Mouse (Mus musculus) layer of hippocampus, postnatal 36 days (tissue): Measurements from ENCODE around the gene Pitpnc1. TPM values are rescaled to one million over a fixed set of nuclear protein-coding genes. Genes with fewer than 3 reads are reported as not detected.

Experiments
- DNase-seq, 2 experiments: peaks; one replicate each; pipeline ENCODE4 v3.0.0; 2022
- total RNA-seq, 2 experiments: library from RNA; stranded (reverse); gene quantifications; 2 replicates each; pipeline ENCODE4 v1.2.3; 2021

Gene Pitpnc1
- total RNA-seq, 2 experiments from 2014 or later = 48.9 to 53.6 TPM

- no peak for DNase-seq
These were observed 198.0 kb downstream of the Pitpnc1 start for GRCm38 (mm10) chr11:107272351-107272975.

- no peak for DNase-seq
These were observed 199.9 kb downstream of the Pitpnc1 start for GRCm38 (mm10) chr11:107270564-107270963.

GRCm38 (mm10) chr11:107267522-107267921, 203.0 kb downstream of the Pitpnc1 start:
- DNase-seq = no peak

GRCm38 (mm10) chr11:107265861-107266260, 204.6 kb downstream of the Pitpnc1 start:
- no peak for DNase-seq

- no peak for DNase-seq
These were observed 205.4 kb downstream of the Pitpnc1 start for GRCm38 (mm10) chr11:107264889-107265615.

GRCm38 (mm10) chr11:107263838-107264237, 206.7 kb downstream of the Pitpnc1 start:
- DNase-seq = no peak

GRCm38 (mm10) chr11:107259428-107259827, 211.1 kb downstream of the Pitpnc1 start:
- DNase-seq = no peak

- DNase-seq = no peak
These were observed 215.3 kb downstream of the Pitpnc1 start for GRCm38 (mm10) chr11:107255185-107255584.

GRCm38 (mm10) chr11:107254181-107254580, 216.3 kb downstream of the Pitpnc1 start:
- no peak for DNase-seq

- no peak for DNase-seq
These were observed 218.5 kb downstream of the Pitpnc1 start for GRCm38 (mm10) chr11:107252026-107252425.

GRCm38 (mm10) chr11:107251460-107251859, 219.0 kb downstream of the Pitpnc1 start:
- DNase-seq = no peak

- DNase-seq = no peak
These were observed 219.6 kb downstream of the Pitpnc1 start for GRCm38 (mm10) chr11:107250882-107251281.

- DNase-seq = no peak
These were observed 221.7 kb downstream of the Pitpnc1 start for GRCm38 (mm10) chr11:107248753-107249152.

- DNase-seq = no peak
These were observed 224.8 kb downstream of the Pitpnc1 start for GRCm38 (mm10) chr11:107245657-107246056.

- DNase-seq = no peak
These were observed 227.4 kb downstream of the Pitpnc1 start for GRCm38 (mm10) chr11:107243126-107243525.

- no peak for DNase-seq
These were observed 228.8 kb downstream of the Pitpnc1 start for GRCm38 (mm10) chr11:107241678-107242077.

- no peak for DNase-seq
These were observed 232.0 kb downstream of the Pitpnc1 start for GRCm38 (mm10) chr11:107238506-107238905.

GRCm38 (mm10) chr11:107237532-107237931, 233.0 kb downstream of the Pitpnc1 start:
- no peak for DNase-seq

- no peak for DNase-seq
These were observed 237.1 kb downstream of the Pitpnc1 start for GRCm38 (mm10) chr11:107233252-107233890.

GRCm38 (mm10) chr11:107230128-107230527, 240.4 kb downstream of the Pitpnc1 start:
- no peak for DNase-seq

GRCm38 (mm10) chr11:107226431-107226830, 244.1 kb downstream of the Pitpnc1 start:
- DNase-seq = no peak

GRCm38 (mm10) chr11:107226013-107226412, 244.5 kb downstream of the Pitpnc1 start:
- no peak for DNase-seq

- no peak for DNase-seq
These were observed 245.2 kb downstream of the Pitpnc1 start for GRCm38 (mm10) chr11:107225301-107225700.
